Mouse (Mus musculus) T-helper 17 cell (primary cell): Measurements from ENCODE around the gene Nfib.

ENCODE experiments used
- in situ Hi-C, 2 experiments: fragments of 300-600 bp; cut with MboI, MseI; formaldehyde crosslinking; loops; 1 replicate in 1 of 2; 2 replicates in 1 of 2; pipeline ENCODE4 v1.15.1; 2025; ENCODE audit warnings: high pct_unique_total_duplicates in 2 of 2

Gene Nfib

GRCm38 (mm10) chr4:82503274-82504014, 202.1 kb downstream of the Nfib start:
- in situ Hi-C loops: loop anchor here in 1 of 2 experiments (10.0 kb wide), 1 partner anchor 891 kb away; no protein-coding TSS in a partner anchor

- in situ Hi-C loops: loop anchor here in 1 of 2 experiments (10.0 kb wide), 1 partner anchor 892 kb away; no protein-coding TSS in a partner anchor
Observed at GRCm38 (mm10) chr4:82502611-82503010, 202.9 kb downstream of the Nfib start.

- in situ Hi-C loops: loop anchor here in 1 of 2 experiments (10.0 kb wide), 1 partner anchor 893 kb away; no protein-coding TSS in a partner anchor
Observed at GRCm38 (mm10) chr4:82502012-82502411, 203.5 kb downstream of the Nfib start.

- in situ Hi-C loops: loop anchor here in 1 of 2 experiments (10.0 kb wide), 1 partner anchor 894 kb away; no protein-coding TSS in a partner anchor
Observed at GRCm38 (mm10) chr4:82500578-82501098, 204.9 kb downstream of the Nfib start.

- in situ Hi-C loops: loop anchor here in 1 of 2 experiments (10.0 kb wide), 1 partner anchor 895 kb away; no protein-coding TSS in a partner anchor
Observed at GRCm38 (mm10) chr4:82499725-82500577, 205.6 kb downstream of the Nfib start.

- in situ Hi-C loops: no loop called here
Observed at GRCm38 (mm10) chr4:82499238-82499637, 206.3 kb downstream of the Nfib start.

- in situ Hi-C loops: no loop called here
Observed at GRCm38 (mm10) chr4:82497671-82498631, 207.6 kb downstream of the Nfib start.

GRCm38 (mm10) chr4:82497141-82497566, 208.4 kb downstream of the Nfib start:
- in situ Hi-C loops: no loop called here

GRCm38 (mm10) chr4:82496383-82496782, 209.2 kb downstream of the Nfib start:
- in situ Hi-C loops: no loop called here

- in situ Hi-C loops: no loop called here
Observed at GRCm38 (mm10) chr4:82495605-82496004, 209.9 kb downstream of the Nfib start.

GRCm38 (mm10) chr4:82494829-82495228, 210.7 kb downstream of the Nfib start:
- in situ Hi-C loops: no loop called here

- in situ Hi-C loops: no loop called here
Observed at GRCm38 (mm10) chr4:82494424-82494823, 211.1 kb downstream of the Nfib start.

- in situ Hi-C loops: no loop called here
Observed at GRCm38 (mm10) chr4:82493865-82494264, 211.7 kb downstream of the Nfib start.

- in situ Hi-C loops: no loop called here
Observed at GRCm38 (mm10) chr4:82493363-82493762, 212.2 kb downstream of the Nfib start.

GRCm38 (mm10) chr4:82492737-82493136, 212.8 kb downstream of the Nfib start:
- in situ Hi-C loops: no loop called here

- in situ Hi-C loops: no loop called here
Observed at GRCm38 (mm10) chr4:82489939-82490338, 215.6 kb downstream of the Nfib start.

- in situ Hi-C loops: no loop called here
Observed at GRCm38 (mm10) chr4:82485910-82486309, 219.6 kb downstream of the Nfib start.

GRCm38 (mm10) chr4:82483871-82484270, 221.7 kb downstream of the Nfib start:
- in situ Hi-C loops: no loop called here

- in situ Hi-C loops: no loop called here
Observed at GRCm38 (mm10) chr4:82483298-82483697, 222.3 kb downstream of the Nfib start.

GRCm38 (mm10) chr4:82480635-82481034, 224.9 kb downstream of the Nfib start:
- in situ Hi-C loops: no loop called here

GRCm38 (mm10) chr4:82479394-82479793, 226.2 kb downstream of the Nfib start:
- in situ Hi-C loops: no loop called here
